Mouse (Mus musculus): ENCODE measurements around the gene Kcna10.

GRCm38 (mm10) chr3:107180860-107181259, 2.0 kb upstream of the Kcna10 start:
- TF ChIP-seq CTCF (IDR thresholded peaks at IDR 0.05; ENCODE audit: low read depth) (no peak), EP300 (IDR thresholded peaks at IDR 0.05; ENCODE audit: low read depth) (no peak)
